Mouse (Mus musculus) T-helper 2 cell (primary cell): Measurements from ENCODE around the gene Rgs14.

Source experiments
- in situ Hi-C: fragments of 300-600 bp; cut with MboI, MseI; formaldehyde crosslinking; loops from one replicate; pipeline ENCODE4 v1.15.1; 2025; ENCODE audit warnings: high pct_unique_total_duplicates

Gene Rgs14

DNA sequence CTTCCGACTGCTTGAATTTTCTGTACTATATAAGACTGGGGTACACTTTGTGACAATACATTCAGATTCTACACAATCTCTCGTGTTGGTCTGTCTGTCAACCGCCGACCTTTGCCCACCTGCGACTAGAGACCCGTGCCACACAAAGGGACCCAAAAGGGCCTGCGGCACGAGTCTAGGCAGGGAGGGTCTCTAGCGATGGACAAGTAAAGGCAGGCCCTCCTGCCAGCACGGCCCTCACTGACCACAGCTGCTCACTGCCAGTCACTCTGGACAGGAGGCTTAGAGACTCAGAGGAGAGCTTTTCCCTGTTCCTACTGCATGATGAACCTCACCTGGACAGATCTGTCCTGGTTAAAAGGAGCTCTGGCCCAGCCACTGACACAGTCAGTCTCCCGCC is 27.1 kb upstream of the Rgs14 start:
- in situ Hi-C loops, result no loop called here

GRCm38 (mm10) chr13:55344286-55344685 is 25.2 kb upstream of the Rgs14 start:
- in situ Hi-C loops, result no loop called here

- in situ Hi-C loops, result no loop called here
Measured at GRCm38 (mm10) chr13:55346745-55347144, 22.8 kb upstream of the Rgs14 start.

- in situ Hi-C loops, result loop anchor here (10.0 kb wide), 1 partner anchor 744 kb away; no protein-coding TSS in a partner anchor
Measured at GRCm38 (mm10) chr13:55361145-55361544, 8.4 kb upstream of the Rgs14 start.

GRCm38 (mm10) chr13:55361974-55362452 is 7.5 kb upstream of the Rgs14 start:
- in situ Hi-C loops, result loop anchor here (10.0 kb wide), 1 partner anchor 743 kb away; no protein-coding TSS in a partner anchor

DNA sequence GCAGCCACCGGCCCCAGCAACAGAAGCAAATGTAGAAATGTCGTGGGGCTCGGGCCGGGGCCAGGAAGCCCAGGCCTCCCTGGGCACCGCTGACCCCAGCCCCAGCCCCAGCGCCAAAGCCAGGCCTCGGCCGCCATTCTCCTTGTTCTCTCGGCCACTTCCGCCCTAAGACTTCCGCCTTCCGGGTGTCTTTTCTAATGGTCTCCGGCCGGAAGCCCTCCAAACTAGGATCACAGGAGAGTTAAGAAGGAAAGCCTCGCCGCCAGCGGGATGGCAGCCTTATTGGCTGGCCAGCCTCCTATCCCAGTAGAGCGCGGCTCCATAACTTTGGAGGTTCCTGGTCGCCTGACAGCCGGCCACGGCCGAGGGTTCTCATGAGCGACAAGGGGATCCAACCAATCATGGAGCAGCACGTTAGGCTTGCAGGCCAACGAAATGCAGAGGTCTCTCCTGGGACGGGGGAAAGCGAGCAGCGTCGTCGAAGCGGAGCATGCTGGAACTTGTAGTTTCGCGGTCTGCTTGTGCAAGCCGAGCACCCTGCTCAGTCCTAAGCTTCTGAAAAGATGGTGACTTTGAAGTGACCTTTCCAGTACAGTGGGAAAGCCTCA is 7.0 kb upstream of the Rgs14 start, which contains the start of gene Lman2:
Gene Lman2 (minus strand): TSS at position 331 of the 608 bp plus-strand sequence.
- in situ Hi-C loops, result loop anchor here (10.0 kb wide), 1 partner anchor 742 kb away; no protein-coding TSS in a partner anchor

- in situ Hi-C loops, result loop anchor here (5.0 to 10.0 kb wide), 2 partner anchors 36 to 736 kb away; no protein-coding TSS in a partner anchor
Measured at GRCm38 (mm10) chr13:55368401-55368800, 1.1 kb upstream of the Rgs14 start.

DNA sequence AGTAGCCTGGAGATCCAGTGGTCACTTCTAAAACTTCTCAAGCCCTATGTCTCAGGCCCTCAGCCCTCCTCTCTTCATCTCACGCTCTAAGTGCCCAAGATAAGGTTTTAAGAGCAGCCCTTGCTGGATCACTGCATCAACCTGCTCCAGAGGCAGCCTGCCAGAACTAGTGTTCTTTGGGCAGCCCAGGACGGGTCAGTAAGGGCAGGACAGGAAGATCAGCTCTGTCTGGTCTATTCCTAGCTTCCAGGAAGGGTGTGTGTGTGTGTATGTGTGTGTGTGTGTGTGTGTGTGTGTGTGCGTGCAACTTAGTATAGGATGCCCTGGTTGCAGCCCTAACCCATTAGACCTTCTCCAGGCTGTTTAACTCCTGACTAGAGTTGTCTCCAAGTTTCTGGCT is 702 bp downstream of the Rgs14 start:
- in situ Hi-C loops, result no loop called here

DNA sequence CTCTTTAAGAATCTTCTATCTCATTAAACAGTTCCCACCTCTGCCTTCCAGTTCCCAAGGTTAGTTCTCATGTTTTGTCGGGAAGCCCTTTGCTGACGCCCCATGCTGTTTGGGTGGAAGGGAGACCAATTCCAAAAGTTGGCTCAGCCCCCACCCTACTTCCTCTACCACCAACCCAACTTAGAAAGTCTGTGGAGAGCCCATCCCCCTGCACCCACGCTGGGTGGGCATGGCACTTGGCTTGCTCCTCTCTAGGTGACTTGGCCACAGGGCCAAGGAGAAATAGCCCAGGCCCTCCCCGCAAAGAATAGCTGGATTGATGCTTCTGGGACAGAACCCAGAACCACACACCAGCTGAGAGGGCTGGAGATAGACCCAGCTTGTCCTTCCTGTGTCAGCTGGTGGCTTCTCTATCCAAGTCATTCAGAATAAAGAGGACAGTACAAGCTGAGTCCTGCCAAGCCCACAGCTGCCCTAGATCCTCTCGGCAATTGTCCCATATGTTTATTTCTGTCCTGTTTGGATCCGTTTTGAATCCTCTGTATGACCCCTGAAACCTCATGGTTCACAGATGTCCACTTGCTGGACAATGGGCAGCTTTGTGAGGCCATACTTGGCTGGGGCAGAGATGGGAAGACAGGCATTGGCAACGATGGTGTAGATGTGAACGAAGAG is 1.6 kb downstream of the Rgs14 start:
- in situ Hi-C loops, result no loop called here

DNA sequence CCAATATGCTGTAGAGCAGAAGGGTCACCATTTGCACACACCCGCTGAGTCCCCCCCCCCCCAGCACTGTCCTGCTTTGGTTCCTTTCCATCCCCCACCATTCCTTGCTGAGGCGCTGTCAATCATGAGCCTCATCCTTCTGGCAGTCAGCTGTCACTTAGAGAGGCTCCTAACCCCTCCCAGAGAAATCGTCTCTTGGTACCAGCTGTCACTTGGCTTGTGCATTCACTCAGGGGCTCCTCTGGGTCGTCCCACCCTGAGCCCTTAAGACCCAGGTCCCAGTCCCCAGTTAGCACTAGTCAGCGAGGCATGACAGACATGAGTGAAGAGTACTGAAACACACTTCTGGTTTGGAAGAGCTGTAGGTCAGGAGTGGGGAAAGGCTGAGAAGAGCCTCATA is 2.2 kb downstream of the Rgs14 start:
- in situ Hi-C loops, result no loop called here

DNA sequence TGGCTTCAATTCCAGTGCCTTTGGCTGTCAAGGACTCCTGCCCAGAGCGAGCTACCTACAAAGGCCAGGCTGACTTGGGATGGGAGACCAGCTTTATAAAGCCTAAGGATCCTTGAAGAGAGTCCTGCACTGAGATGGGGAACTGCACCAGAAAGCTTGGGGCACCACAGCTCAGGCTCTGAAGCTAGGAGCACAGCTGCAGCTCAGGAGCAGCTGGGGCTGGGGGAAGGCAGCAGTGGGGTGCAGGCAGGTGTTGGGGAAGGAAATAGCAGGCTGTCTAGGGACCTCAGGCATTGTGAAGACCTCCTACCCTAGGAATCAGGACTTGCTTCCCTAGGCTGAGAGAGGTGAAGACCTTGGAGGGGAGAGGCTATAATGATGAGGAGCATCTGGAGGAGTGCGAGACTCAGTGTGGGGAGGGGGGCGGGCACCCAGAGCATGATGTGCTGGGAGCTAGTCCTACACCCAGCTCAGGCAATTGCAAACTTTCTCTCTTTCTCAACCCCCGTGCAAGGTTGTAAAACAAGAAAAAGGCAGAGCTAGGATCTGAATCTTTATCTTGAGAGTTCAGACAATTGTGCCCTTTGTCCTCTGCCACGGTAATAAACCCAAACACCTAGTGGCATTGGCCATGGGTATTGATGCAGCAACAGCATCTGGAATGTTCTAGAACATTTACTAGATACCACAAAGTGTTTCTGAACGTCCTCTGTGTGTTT is 4.8 kb downstream of the Rgs14 start:
- in situ Hi-C loops, result no loop called here

DNA sequence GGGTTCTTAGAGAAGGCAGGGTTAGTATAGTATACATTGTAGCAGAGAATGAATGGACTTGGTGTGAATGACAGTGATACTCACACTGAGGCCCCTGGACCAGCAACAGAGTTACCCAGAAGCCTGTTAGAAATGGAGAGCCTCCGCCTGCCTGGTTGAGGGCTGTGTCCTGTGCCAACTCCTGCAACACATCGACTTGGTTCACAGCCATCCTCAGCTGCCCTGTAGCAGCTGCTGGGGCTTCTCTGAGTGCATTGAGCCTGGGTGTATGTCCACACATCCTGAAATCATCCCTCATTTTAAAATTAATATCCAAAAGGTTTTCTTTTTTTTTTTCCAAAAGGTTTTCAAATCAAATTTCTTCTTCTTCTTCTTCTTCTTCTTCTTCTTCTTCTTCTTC is 6.3 kb downstream of the Rgs14 start:
- in situ Hi-C loops, result no loop called here

GRCm38 (mm10) chr13:55378907-55379580 is 9.5 kb downstream of the Rgs14 start:
- in situ Hi-C loops, result no loop called here

- in situ Hi-C loops, result no loop called here
Measured at GRCm38 (mm10) chr13:55381790-55382189, 12.3 kb downstream of the Rgs14 start.

DNA sequence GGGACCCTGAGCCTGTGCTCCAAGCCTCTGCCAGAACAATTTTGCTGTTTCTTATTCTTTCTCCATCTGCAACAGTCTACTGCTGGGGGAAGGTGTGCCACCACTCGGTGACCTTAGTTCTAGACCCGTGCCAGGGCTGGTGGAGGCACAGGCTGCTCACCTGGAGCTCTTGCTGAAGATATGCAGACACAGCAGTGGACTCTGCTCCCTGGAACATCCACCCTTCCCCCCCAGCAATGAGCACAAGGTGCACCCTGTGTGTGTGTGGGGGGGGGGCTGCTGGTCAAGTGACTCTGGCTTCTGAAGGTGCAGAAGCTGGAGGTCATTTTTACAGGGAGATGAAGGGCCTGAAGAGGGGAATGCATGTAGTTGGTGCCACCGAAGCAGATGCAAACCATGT is 21.1 kb downstream of the Rgs14 start:
- in situ Hi-C loops, result no loop called here

DNA sequence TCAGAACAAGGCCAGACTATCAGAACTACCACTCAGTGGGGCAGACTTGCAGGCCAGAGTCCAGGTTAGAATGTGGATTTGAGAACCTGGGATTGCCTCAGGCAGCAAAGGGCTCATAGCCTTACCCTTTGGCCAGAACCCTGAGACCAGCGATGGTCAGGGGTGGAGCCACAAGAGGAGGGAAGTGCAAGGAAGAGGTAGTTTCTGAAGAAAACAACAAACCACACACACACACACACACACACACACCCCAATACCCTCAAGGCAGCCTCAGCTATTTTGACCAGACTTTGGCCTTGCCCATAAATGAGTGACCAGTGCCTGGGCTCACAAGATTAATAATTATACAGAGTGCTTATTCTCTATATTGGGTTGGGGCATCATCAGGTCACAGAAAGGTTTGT is 22.1 kb downstream of the Rgs14 start:
- in situ Hi-C loops, result no loop called here

DNA sequence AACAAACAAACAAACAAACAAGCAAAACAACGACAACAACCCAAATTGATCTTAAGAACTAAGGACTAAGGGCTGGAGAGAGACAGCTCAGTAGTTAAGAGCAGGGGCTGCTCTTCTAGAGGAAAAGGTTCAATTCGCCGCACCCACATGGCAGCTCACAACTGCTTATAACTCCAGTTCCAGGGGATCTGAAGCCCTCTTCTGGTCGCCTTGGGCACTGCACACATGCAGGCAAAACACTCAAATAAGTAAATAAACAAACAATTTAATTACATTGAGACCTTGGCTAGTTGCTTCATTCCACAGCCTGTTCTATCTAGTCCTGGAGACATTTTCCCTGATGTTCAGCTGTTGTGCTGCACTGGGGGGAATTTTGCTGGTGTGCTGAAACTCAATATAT is 23.4 kb downstream of the Rgs14 start:
- in situ Hi-C loops, result no loop called here

DNA sequence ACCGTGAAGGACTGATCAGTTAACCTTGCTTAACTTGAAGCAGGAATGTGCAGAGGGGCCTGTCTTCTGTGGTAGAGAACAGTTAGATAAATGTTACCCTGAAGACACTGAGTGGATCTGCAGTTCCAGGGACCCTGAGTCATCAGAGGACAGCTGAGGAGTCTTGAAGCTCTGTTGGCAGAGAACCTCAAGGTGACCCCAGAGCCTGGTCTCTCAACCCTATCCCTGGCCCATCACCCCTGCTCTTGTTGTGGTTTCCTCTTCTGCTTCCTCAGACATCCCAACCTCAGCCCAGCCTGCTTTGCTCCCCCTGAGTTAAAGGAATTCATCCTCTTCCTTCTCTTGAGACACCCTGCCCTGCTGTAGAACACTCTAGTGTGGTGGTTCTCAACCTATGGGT is 28.6 kb downstream of the Rgs14 start, which contains the start of gene Slc34a1:
Gene Slc34a1 (plus strand): TSS at position 100 of the 400 bp plus-strand sequence.
- in situ Hi-C loops, result no loop called here

- in situ Hi-C loops, result no loop called here
Measured at GRCm38 (mm10) chr13:55399300-55400038, 29.9 kb downstream of the Rgs14 start.

- in situ Hi-C loops, result no loop called here
Measured at GRCm38 (mm10) chr13:55400039-55400346, 30.5 kb downstream of the Rgs14 start.

- in situ Hi-C loops, result no loop called here
Measured at GRCm38 (mm10) chr13:55403266-55403665, 33.7 kb downstream of the Rgs14 start.
